Mouse (Mus musculus) 3134 (cell line): Measurements from ENCODE around the gene Grcc10.

Source experiments
- DNase-seq: peaks from one replicate; pipeline ENCODE4 v3.0.0-alpha.2; 2011; ENCODE audit warnings: low spot score; ENCODE audit not compliant: insufficient read length; ENCODE audit errors: extremely low read depth

Gene Grcc10

DNA sequence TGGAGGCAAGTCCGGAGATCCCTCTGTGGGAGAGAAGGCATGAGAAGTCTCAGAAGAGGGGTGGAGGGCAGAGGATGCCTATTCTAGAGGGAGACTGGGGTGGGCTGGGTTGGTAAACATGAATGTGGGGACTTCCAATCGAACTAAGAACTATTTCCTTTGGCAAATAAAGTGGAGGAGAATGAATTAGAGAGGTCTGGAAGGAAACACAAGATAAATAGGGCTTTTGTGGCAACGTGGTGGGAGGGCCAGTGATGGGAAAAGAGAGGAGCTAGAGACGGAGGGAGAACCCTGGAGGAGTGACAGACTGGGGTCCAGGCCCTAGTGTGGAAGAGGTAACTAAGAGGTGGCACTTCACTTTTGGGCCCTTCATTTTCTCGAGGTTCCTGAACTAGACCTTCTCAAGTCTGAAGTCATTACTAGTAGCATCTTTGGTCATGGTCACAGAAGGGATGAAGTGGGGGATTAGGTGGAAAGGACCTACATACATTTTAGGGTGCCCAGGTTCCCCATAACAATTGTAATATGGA, 16.2 kb upstream of the Grcc10 start:
- DNase-seq: peak; percentile 44

DNA sequence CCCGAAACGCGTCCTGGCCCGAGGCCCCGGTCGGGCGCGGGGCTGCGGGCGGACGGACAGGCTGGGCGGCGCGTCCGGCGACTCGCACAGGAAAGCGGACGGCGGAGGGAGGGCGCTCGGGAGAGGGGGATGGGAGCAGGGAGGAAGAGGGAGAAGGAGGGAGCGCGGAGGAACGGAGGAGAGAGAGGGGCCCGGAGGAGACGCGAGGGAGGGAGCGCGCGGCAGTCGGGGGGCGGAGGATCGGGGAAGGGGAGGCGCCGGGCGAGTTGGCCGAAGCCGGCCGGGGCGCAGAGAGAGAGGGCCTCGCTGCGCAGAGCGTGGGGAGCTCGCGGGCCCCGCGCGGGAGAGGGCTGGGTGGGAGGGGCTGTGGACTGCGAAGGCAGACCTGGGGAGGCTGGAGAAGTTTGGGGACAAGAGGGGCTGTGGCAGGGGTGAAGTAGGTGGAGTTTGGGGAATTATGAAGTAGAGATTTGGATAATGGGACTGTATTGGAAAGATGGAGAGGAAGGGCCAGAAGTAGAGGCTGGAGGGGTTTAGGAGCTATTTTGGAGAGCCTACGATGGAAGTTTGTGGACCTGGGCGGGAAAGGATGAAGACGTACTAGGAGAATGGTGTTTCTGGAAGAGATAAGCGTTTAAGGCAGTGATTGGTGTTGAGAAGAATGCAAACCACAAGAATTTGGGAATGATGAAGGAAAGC, 15.6 kb upstream of the Grcc10 start:
- peak; percentile 82 for DNase-seq

DNA sequence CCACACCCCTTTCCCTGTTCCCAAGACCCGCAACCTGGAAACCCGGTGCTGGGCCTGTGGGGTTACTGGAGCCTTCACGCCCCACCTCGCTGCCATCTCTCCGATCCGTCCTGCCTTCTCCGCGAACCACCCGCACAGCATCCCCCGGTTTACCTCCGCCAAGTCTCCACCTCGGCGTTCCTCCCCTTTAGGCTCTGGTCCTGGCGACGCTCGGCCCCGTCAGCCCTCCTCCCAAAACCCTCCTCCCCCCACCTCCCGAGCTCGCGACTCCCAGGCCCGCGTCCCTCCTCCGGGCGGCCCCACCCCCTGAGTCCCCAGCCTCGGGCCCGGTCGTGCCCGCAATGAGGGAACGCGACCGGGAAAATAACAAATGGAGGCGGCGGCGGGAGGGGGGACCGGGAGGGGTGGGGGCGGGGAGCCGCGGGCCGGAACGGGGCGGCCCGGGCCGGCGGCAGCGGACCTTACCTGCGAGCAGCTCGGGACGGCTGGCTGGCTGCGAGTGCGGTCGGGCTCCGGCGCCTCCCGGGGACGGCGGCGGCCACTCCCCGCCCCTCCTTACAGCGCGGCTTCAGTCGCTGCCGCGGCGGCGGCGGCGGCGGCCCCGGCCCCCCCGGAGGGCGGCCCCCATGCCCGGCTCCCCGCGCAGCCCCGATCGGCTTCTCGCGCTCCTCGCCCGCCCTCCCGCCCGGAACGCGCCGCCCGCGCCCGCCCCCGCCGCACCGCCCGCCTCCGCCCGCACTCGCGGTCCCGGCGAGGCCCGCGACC, 14.8 kb upstream of the Grcc10 start, which contains the start of the genes Gm45234 and Atn1:
Gene Gm45234 (minus strand): TSS at position 191 of the 765 bp plus-strand sequence.
Gene Atn1 (minus strand): TSS at position 694 of the 765 bp plus-strand sequence.
- DNase-seq: peak; percentile 79

DNA sequence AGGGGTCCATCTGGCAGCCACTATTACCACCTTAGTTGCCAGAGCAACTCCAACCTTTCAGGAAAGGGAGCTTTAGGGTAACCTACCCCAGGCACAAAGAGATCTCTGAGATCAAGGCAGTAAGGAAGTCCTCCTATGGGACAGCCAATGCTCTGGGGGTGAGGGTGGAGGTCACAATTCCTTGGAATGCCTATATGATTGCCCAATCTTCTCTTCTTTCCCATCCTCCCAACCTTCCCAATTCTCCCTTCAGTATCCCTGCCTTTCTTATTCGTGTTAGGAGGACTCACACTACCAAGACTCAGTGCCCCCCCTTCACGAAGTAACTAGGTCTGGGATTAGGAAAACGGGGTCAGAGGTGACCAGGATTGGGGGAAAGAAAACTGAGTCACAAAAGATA, 14.1 kb upstream of the Grcc10 start:
- DNase-seq: no peak

DNA sequence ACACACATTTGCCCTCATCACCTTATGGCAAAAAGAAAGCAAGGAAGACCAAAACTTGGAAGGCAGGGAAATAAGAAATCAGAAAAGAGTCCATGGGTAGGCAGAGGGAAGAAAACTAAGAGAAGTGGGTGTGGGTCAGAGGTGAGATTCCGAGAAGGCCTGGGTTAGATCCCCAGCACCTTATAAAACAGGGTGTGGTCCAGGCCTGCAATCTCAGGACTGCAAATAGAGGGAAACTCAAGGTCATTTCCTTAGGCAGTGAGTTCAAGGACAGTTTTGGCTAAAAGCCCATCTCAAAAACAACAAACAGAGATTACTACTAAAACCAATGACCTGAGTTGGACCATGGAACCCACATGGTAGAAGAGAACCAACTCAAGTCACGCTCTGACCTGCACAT, 12.7 kb upstream of the Grcc10 start:
- no peak for DNase-seq

DNA sequence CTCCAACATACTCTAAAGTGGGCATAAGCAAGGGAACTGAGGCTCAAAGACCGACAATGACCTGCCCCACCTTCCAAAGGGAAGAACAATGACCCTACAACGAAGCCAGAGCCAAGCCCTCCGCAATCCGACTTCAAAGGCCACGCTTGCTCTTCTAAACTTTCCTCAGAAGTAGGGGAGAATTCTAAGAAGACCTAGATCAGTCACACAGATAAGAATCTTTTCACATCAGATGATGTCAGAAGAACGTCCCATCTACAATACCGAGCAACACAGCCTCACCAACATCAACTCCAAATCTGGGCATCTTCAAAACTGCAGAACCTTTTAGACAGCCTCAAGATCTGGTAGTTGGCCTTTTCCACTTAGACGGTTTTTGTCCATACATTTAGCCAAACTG, 9.2 kb upstream of the Grcc10 start:
- no peak for DNase-seq

DNA sequence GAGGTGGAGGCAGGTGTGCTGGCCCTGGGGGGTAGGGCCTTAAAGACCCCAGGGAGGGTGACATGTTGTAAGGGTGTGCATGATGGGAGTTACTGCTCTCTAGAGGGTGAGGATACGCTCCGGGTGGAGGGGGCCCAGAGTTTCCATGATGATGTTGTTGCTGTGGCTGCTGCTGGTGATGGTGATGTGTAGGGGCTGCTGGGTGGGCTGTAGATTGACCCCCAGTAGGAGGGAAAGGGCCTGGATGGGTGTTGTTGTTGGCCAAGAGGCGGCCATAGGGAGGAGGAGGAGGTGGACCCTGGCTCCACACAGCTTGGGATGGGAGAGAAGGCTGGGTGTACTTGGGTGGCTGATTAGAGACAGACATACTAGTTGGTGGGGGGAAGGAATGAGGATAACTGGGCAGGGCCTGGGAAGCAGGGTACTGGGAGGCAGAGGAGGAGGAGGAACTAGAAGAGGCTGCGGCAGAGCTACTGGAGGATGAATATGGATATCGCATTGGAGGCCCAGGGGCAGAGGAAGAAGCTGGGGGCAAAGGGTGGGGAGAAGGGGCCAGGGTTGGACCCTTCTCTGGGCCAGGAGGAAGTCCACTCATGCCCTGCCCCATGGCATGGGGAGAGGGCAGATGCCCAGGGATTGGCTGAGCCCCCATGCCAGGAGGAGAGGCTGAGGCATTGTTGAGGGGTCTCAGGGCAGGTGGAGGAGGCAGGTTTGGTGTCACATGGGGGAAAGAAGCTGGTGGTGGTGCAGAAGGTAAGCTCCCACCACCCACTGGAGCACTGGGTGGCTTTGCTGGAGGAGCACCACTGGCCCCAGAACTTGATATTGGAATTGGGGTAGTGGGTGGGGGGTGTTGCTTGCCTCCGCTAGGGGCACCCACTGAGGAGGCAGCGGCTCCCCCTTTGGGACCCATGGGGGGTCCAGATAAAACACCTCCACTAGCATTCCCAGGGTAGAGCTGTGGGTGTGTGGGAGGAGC, 5.8 kb upstream of the Grcc10 start:
- DNase-seq: no peak

DNA sequence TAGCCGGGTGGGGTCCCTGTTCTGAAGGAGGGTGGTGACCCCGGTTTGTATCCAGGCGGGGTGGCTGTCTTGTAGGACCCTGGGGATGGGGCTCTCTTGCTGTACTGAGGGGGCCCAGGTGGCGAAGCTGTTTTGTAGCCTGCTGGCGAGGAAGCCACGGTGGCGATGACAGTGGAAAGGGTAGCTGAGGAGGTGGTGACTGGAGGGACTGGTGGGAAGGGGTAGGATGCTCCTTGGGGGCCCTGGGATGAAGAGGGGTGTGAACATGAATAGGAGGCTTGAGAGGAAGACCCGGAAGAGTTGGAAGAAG, 5.1 kb upstream of the Grcc10 start:
- DNase-seq: no peak

DNA sequence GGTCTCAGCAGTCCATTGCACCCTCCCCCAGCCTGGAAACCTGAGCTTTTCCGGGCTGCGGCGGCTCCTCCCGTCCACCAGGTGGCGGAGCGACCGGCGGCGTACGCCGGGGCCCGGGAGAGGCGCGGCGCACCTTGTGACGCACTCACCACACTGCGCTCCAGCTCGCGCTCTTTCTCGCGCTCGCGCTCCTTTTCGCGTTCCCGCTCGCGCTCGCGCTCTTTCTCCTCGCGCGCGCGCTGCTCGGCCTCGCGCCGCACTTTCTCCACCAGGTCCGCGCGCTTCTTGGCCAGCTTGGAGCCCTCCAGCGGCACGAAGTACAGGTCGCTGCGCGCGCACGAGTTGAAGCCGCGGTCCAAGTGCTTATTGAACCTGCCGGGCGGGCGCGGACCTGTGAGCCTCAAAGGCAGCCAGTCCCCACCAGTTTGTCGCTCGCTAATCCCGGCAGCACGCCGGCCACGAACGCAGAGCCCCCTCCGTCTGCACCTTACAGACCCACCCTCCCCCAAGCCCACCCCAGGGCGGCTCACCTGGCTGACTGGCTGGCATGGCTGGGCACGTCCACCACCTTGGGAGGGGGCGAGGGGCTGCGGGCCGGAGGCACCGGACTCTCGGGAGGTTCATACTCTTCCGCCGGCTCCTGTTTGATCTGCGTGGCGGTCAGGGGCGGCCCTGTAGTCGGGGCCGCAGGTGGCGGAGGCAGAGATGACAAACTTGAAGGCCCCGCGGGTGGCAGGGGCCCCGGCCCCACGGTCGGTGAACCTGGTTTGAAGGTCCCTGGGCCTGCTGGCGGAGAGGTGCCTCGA, 4.5 kb upstream of the Grcc10 start:
- DNase-seq: peak; percentile 82

DNA sequence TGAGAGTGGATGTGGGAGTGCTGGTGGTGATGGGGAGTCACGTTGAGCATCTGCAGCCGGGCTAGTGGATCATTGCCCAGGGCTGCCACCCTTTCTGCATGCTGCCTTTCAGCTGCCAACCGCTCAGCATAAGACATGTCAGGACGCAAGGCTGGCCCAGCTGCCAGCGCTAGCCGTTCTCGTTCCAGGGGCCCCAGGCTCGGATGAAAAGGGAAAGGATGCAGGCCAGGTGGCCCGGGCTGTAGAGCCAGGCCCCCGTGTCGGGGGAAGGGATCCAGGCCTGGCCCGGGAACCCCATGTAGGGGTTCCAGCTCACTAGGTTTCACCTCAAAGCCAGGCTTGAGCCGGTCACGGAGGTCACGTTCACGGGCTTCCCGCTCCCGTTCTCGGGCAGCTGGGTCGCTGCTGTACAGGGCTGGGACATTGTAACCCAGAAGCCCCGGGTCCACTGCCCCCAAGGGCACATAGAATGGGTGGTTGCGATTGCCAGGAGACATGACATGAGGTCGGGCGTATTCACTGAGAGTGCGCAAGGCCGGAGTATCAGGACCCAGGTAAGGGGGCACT, 3.7 kb upstream of the Grcc10 start:
- no peak for DNase-seq

DNA sequence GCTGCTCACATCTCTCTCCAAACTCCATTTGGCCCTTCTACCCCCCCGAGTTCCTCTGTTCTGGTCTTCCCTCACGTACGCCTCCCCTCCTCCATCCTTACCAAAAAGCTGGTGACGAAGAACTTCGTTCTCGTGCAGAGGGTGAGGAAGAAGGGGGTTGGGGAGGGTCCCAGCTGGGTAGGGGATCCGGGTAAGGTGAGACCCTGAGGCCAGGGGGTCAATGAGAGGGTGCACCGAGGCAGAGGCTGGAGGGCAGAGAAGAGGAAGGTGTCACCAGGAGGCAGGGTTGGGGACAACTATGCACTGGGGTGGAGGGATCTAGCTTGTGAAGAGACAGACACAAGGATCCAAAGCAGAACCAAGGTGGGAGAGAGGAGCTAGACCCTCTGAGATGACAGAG, 2.5 kb upstream of the Grcc10 start:
- no peak for DNase-seq

DNA sequence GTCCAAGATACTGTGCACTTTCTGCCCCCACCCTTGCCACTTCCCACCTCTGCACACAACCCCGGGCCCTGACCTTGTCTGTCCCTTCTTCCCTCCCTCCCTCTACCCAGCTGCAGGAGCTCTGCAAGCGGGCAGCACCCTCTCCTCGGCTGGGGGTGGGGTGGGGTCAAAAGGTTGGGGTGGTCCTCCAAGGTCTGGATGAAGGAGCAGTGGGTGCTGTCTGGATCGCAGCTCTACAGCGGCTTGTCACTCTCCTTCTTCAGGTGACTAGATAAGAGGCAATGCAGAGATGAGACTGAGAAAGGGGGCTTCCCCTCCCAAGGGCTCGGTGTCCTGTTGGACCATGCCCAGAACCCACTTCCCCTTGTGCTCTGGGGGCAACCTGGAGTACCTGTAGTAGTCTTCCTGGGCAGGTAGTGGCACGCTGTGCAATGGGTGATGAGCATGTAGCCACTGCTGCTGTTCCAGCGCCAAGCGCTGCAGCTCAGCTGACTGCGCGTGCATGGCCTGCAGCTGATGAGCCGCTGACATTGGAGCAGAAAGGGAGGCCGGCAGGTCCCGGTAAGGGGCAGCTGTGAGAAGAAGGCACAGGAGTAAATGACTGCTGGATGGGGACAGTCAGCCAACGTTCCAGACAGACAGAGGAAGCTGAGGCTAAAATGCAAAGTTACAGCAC, 1.8 kb upstream of the Grcc10 start:
- no peak for DNase-seq

DNA sequence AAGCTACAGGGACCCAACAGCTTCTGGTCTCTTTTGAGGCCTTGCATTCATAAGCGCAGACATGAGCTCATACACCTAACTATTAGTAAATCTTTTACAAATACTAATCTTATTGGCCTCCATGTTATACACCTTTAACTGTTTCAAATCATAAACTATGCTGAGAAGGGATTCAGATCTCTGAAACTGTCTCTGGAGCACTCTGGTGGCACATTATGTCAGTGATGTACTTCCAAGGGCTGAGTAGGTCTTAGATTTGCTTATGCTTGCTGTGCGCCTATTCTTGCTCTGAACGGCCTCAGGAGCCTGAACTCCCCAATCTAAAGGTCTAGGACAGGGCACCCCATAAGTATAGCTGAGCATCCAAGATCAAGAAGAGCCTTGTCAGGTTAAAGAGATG, 668 bp upstream of the Grcc10 start:
- no peak for DNase-seq

DNA sequence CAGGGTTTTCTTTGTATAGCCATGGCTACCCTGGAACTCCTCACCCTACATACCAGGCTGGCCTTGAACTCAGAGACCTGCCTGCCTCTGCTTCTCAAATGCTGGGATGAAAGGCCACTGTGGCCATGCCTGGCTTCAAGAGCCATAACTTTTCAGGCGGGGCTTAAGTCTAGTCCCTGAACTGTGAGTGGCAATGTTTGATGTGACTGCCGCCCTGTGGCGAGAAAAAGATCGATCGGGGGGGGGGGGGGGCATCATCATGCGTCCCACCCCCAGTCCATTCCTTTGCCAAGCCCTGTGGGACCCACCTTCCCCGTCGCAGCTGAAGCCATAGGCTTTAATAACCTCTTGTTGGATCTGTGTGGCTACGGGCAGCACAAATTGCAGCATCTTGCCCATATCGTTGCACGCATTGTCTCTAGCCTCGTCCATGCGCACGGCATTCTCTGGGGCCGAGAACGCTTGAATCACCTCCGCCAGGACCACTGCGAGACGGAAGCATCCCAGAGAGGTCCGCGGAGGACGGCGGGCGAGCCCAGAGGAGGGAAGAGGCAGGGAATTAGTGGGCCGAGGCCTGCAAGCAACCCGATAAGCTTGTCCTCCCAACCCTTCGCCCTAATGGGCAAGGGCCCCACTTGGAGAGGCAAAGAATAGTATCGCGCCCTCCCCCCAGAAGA, 825 bp downstream of the Grcc10 start:
- DNase-seq: no peak

DNA sequence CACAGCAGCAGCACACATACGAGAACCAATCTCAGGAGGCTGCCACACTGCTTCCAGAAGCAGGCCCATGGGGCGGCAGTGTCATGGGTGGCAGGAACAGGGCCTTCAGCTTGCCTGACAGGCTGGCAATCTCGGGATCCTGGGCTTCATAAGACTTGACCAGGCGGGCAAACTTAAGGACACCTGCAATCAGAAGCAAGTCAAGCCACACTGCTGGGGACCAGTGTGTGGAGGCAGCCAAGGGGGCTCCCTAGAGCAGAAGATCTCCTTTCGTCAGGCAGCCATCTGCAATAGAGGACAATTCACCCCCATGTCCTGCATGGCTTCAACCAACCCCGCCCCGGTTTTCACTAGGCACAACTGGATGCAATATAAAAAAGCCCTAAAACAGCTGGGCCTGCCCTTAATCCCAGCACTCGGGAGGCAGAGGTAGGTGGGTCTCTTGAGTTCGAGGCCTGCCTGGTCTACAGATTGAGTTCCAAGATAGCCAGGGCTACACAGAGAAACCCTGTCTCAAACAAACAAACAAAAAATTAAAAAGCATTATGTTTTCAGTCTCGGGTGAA, 1.9 kb downstream of the Grcc10 start:
- DNase-seq: no peak

DNA sequence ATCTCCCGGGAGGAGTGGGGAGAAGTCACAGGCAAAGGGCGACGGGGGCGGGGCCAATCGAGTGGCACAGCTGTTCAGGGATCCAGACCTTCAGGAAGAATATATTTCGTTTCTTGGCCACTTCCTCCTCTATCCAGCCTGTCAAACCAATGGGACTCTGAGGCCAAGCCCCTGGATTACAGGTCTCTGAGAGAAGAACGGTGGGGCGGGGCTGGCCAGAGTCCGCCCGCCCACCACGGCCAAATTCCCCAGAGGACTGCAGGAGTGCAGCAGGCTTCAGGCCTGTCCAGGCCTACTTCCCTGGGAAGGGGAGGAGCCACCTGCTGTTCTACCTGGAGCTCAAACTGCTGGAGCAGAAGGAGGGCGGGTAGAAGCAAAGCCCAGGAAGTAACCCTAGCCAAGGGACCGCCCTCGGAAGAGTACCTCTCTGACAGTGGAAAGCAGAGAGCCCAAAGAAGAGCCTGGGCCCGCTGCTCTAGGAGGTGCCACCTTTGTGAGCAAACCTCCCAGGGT, 2.6 kb downstream of the Grcc10 start, which contains the start of gene Ptpn6:
Gene Ptpn6 (minus strand): TSS at position 204 of the 513 bp plus-strand sequence.
- peak; percentile 46 for DNase-seq

DNA sequence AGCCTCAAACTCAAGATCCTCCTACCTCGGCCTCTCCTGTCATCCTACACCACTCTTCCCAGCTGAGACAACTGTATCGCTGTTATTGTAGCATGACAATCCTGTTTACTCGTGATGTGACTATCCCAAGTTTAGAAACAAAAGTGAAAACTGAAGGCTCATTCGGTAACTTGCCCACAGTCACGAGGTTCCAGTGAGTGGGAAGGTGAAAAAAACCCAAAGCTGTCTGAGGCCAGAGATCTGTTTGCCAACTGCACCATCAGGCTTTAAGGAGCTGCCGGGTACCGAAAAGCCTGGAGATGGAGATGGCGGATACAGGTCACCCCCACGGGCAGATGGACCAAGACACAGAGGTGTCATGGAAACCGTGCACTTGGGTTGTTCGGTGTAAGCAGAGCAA, 4.1 kb downstream of the Grcc10 start:
- no peak for DNase-seq

DNA sequence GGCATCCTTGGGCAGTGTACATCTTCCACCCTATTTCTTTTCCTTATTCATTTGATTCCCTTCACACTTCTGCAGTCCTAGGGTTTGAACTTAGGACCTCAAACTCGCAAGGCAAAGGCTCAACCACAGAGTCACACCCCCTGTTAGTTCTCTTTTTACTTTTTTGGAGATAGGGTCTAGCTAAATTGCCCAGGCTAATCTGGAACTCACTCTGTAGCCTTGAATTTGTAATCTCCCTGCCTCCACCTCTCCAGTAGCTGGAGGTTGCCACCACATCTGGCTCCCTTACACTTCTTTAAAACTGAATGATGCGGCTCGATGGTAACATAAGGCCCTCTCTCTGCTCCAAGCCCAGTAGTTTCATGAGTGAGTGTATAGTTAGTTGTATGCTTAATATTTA, 6.8 kb downstream of the Grcc10 start:
- DNase-seq: no peak
